In genomic region chr6:117169910-117170747, GRCm38 (mm10) we compare ENCODE assay signal across 8 mouse cellular contexts. TPM values are rescaled to one million over a fixed set of nuclear protein-coding genes. Genes with fewer than 3 reads are reported as not detected.
DNase-seq lines count a peak whose midpoint lies in the region; ATAC-seq and TF ChIP-seq lines count a peak whose summit lies in the region.

No protein-coding gene starts in this region.

- ATAC-seq in lung, embryonic 16.5 days (ENCODE audit: low read depth), result no peak
- ATAC-seq in forebrain, postnatal 0 days, result no peak
- ATAC-seq in limb, embryonic 15.5 days (ENCODE audit: insufficient number of reproducible peaks, low FRiP score, low TSS enrichment, low read depth), result no peak
- ATAC-seq in stomach, embryonic 15.5 days (ENCODE audit: insufficient read depth, low FRiP score, low read depth), result no peak

- 32% methylated on average over 10 of the region's 10 CpGs for WGBS in lung, embryonic 16.5 days
- 25% methylated on average over 10 of the region's 10 CpGs for WGBS in forebrain, postnatal 0 days
- 30% methylated on average over 10 of the region's 10 CpGs for WGBS in limb, embryonic 15.5 days
- WGBS in stomach, embryonic 15.5 days, result 28% methylated on average over 10 of the region's 10 CpGs

- no peak overlapping the region for H3K27ac ChIP-seq in lung, embryonic 16.5 days (ENCODE audit: low read length)
- H3K27ac ChIP-seq in forebrain, postnatal 0 days (ENCODE audit: low read depth, low read length), result no peak overlapping the region
- no peak overlapping the region for H3K27ac ChIP-seq in limb, embryonic 15.5 days
- no peak overlapping the region for H3K27ac ChIP-seq in stomach, embryonic 15.5 days

- H3K4me1 ChIP-seq in lung, embryonic 16.5 days (replicated peaks; ENCODE audit: control insufficient read depth, insufficient read depth, low read length), result peaks cover 19% of the 10 kb centered on the region
- peaks cover 12% of the 10 kb centered on the region; the same call in 1 of the 2 replicates for H3K4me1 ChIP-seq in forebrain, postnatal 0 days (ENCODE audit: insufficient read depth)
- peaks cover 41% of the 10 kb centered on the region for H3K4me1 ChIP-seq in limb, embryonic 15.5 days
- peaks cover 10% of the 10 kb centered on the region for H3K4me1 ChIP-seq in stomach, embryonic 15.5 days

- peak overlapping the region; percentile 98 for H3K4me2 ChIP-seq in lung, embryonic 16.5 days (ENCODE audit: low read depth, low read length)
- peak overlapping the region; percentile 94 for H3K4me2 ChIP-seq in forebrain, postnatal 0 days (ENCODE audit: low read depth)
- peak overlapping the region; percentile 92 for H3K4me2 ChIP-seq in limb, embryonic 15.5 days
- H3K4me2 ChIP-seq in stomach, embryonic 15.5 days, result peak overlapping the region; percentile 89

- H3K9ac ChIP-seq in lung, embryonic 16.5 days (ENCODE audit: low read length), result peak overlapping the region; percentile 77
- no peak overlapping the region for H3K9ac ChIP-seq in forebrain, postnatal 0 days
- H3K9ac ChIP-seq in limb, embryonic 15.5 days, result peak overlapping the region; percentile 65; the same call in 1 of the 2 replicates
- no peak overlapping the region for H3K9ac ChIP-seq in stomach, embryonic 15.5 days

- no peak for TF ChIP-seq CTCF in forebrain, postnatal 0 days (IDR thresholded peaks at IDR 0.05; ENCODE audit: low read depth)

- peaks cover 33% of the 10 kb centered on the region for H3K27me3 ChIP-seq in lung, embryonic 16.5 days (ENCODE audit: control insufficient read depth, insufficient read depth, low read depth, low read length)
- peaks cover 23% of the 10 kb centered on the region for H3K27me3 ChIP-seq in forebrain, postnatal 0 days (ENCODE audit: insufficient read depth, low read length)
- H3K27me3 ChIP-seq in limb, embryonic 15.5 days, result peaks cover 30% of the 10 kb centered on the region
- peaks cover 5% of the 10 kb centered on the region; the same call in 1 of the 2 replicates for H3K27me3 ChIP-seq in stomach, embryonic 15.5 days (replicated peaks)

- peak overlapping the region; percentile 66 for H3K4me3 ChIP-seq in lung, embryonic 16.5 days (ENCODE audit: low read length)
- H3K4me3 ChIP-seq in forebrain, postnatal 0 days (ENCODE audit: low read depth, low read length), result peak overlapping the region; percentile 57
- peak overlapping the region; percentile 70 for H3K4me3 ChIP-seq in limb, embryonic 15.5 days
- H3K4me3 ChIP-seq in stomach, embryonic 15.5 days (replicated peaks), result peak overlapping the region; percentile 62

- no peaks in the 10 kb centered on the region for H3K9me3 ChIP-seq in lung, embryonic 16.5 days (ENCODE audit: control insufficient read depth, low read length)
- no peaks in the 10 kb centered on the region for H3K9me3 ChIP-seq in forebrain, postnatal 0 days (ENCODE audit: low read length)
- no peaks in the 10 kb centered on the region for H3K9me3 ChIP-seq in limb, embryonic 15.5 days
- no peaks in the 10 kb centered on the region for H3K9me3 ChIP-seq in stomach, embryonic 15.5 days

- H3K36me3 ChIP-seq in lung, embryonic 16.5 days (ENCODE audit: control insufficient read depth, insufficient read depth, low read length), result no peaks in the 10 kb centered on the region
- H3K36me3 ChIP-seq in forebrain, postnatal 0 days (ENCODE audit: insufficient read depth), result no peaks in the 10 kb centered on the region
- peaks cover 3% of the 10 kb centered on the region; the same call in 1 of the 2 replicates for H3K36me3 ChIP-seq in limb, embryonic 15.5 days
- H3K36me3 ChIP-seq in stomach, embryonic 15.5 days, result no peaks in the 10 kb centered on the region; the same call in 1 of the 2 replicates

- no peak for DNase-seq in lung, postnatal 14 days
- DNase-seq in forebrain, postnatal 0 days, result no peak
- no peak for DNase-seq in urinary bladder, adult 2 months (ENCODE audit: low spot score)
- DNase-seq in cerebellum, postnatal 36 days, result no peak
- no peak for DNase-seq in layer of hippocampus, adult 9-10 months (ENCODE audit: low spot score)

RNA-seq across cellular contexts. Expression of gene Cxcl12, which starts 1.8 kb away (rescaled TPM):
- 106 and 113 TPM in 2 replicates for polyA plus RNA-seq in lung, embryonic 16.5 days (2015; fragmentation: Nextera tagmentation; extraction: Ambion mirVana)
- total RNA-seq in forebrain, postnatal 0 days (2014; rRNA removed), result 26.5 and 32.0 TPM in 2 replicates
- 70.7 and 99.6 TPM in 2 replicates for polyA plus RNA-seq in forebrain, postnatal 0 days (2015; fragmentation: Nextera tagmentation; extraction: Ambion mirVana)
- 170 and 182 TPM in 2 replicates for polyA plus RNA-seq in limb, embryonic 15.5 days (2015; fragmentation: Nextera tagmentation; extraction: Ambion mirVana)
- 183 and 190 TPM in 2 replicates for polyA plus RNA-seq in stomach, embryonic 15.5 days (2015; fragmentation: Nextera tagmentation; extraction: Ambion mirVana)
- polyA plus RNA-seq in urinary bladder, adult 2 months (2012; rRNA removed), result 250 and 339 TPM in 2 replicates

Comparison
In these comparisons a context has a peak if more than half of its experiments do, and no peak if none do; other contexts are left out.
1. H3K9ac ChIP-seq: peak in lung, embryonic 16.5 days (single experiment) and limb, embryonic 15.5 days (single experiment); none in forebrain, postnatal 0 days (single experiment) and stomach, embryonic 15.5 days (single experiment).
2. Peak in every context shown above with its lines, with median percentiles within 50 percentile points of each other: H3K4me2 ChIP-seq and H3K4me3 ChIP-seq.